Mouse (Mus musculus) olfactory bulb, adult 2 months (tissue): ENCODE measurements around the gene Dzip1.

Source experiments
- CTCF ChIP-seq: fragments of 200-500 bp; IDR thresholded peaks from 2 replicates; pipeline ENCODE4 v1.5.1; 2012; ENCODE audit warnings: low read depth, mild to moderate bottlenecking, low read length, moderate library complexity; ENCODE audit not compliant: insufficient read depth
- POLR2A ChIP-seq: fragments of 200-500 bp; IDR thresholded peaks from 2 replicates; pipeline ENCODE4 v1.6.1; 2012; ENCODE audit warnings: mild to moderate bottlenecking, low read depth, low read length, moderate library complexity; ENCODE audit not compliant: insufficient read depth

DNA sequence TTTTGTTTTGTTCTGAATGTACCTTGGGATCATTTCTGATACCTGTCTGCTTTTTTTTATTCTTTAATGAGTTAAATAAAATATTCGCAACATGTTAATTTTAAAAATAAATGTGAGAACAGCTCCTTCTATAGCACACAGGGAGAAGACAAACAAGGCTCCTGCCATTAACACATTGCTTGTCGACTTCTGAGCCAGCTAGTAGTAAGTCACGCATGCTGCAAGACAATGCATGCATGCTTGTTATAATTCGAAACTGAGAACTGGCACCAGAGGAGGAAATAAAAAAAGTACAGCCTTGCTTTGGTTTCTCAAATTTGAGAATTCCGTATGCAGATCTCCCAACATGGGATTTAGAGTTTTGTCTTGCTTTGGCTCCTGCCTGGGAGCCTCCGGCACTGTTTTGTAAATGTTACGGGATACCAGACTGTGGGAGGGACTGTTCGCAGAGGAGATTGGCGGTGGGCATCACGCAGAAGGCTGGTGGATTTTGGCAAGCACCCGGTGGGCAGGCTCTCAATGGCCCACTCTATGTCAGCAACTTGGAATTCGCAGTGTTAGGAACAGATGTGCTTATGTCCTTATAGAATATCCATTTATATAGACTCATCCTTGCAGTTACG, 57.0 kb downstream of the Dzip1 start:
- TF ChIP-seq CTCF (no peak), POLR2A (no peak)
